18 mouse cellular contexts compared by ENCODE assay signal in the genomic region with DNA sequence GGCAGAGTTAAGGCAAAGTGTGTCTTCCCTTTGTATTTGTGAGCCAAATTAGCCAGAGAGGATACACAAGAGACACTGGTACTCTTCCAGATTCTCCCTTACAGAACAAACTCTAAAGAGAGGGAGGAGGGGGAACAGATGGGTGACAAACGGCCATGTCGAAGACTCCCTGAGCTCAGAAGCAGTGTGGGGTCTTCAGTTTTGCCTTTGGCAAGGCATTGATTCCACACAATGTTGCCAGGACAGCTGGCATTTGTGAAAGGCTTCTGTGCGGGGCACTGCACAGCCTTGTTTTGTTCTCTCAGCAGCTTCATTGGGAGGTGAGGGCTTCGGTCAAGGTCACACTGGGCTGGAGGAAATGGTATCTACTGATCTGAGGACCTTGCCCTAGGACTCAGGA.
A peak's percentile ranks its signal among the peaks of the same experiment; 100 is the strongest.
DNase-seq lines count a peak whose midpoint lies in the region; ATAC-seq and TF ChIP-seq lines count a peak whose summit lies in the region.
"Had no signal": no experiment of that assay in that cellular context is flagged by ENCODE, and none has a peak within 500 bp of the region (broad histone marks: within the 10 kb centered on the region; RNA-seq: fewer than 3 reads in every experiment).

No protein-coding gene starts in this region.

- no peak for ATAC-seq in liver, embryonic 12.5 days
- ATAC-seq: CD4-positive, CD25-positive, alpha-beta regulatory T cell, adult 4 months; forebrain, embryonic 15.5 days; intestine, embryonic 16.5 days had no signal

- TF ChIP-seq CTCF in liver, adult 2 months (IDR thresholded peaks at IDR 0.05; ENCODE audit: low read depth, low read length), result no peak

- no peak overlapping the region for H3K9ac ChIP-seq in liver, adult 2 months (ENCODE audit: low read depth, low read length)
- no peak overlapping the region for H3K9ac ChIP-seq in liver, embryonic 12.5 days
- H3K9ac ChIP-seq: embryonic facial prominence, embryonic 12.5 days; forebrain, embryonic 15.5 days; hindbrain, embryonic 14.5 days had no signal

- no peaks in the 10 kb centered on the region for H3K79me2 ChIP-seq in liver, adult 2 months (ENCODE audit: control insufficient read depth, insufficient read depth, low read length)

- no peak for TF ChIP-seq POLR2A in liver, adult 2 months (IDR thresholded peaks at IDR 0.05; ENCODE audit: extremely low read depth, insufficient read depth, low read length)

- H3K4me3 ChIP-seq in liver, adult 2 months (ENCODE audit: insufficient read depth, low read depth, low read length), result no peak overlapping the region
- H3K4me3 ChIP-seq in liver, embryonic 12.5 days, result no peak overlapping the region
- H3K4me3 ChIP-seq in limb, embryonic 10.5 days, result no peak overlapping the region
- H3K4me3 ChIP-seq: embryonic facial prominence, embryonic 12.5 days; forebrain, embryonic 15.5 days had no signal

- H3K27ac ChIP-seq in liver, adult 2 months (replicated peaks; ENCODE audit: insufficient read depth, low read depth, low read length), result no peak overlapping the region
- H3K27ac ChIP-seq in liver, embryonic 12.5 days, result no peak overlapping the region
- H3K27ac ChIP-seq in limb, embryonic 10.5 days, result 0 out of 2 replicates have a peak overlapping the region, but pooled peaks have one; percentile 17
- H3K27ac ChIP-seq: embryonic facial prominence, embryonic 12.5 days; forebrain, embryonic 15.5 days; hindbrain, embryonic 14.5 days had no signal

- H3K36me3 ChIP-seq in liver, adult 2 months (ENCODE audit: control insufficient read depth, insufficient read depth, low read length), result no peaks in the 10 kb centered on the region
- H3K36me3 ChIP-seq in liver, embryonic 12.5 days, result no peaks in the 10 kb centered on the region
- H3K36me3 ChIP-seq in limb, embryonic 10.5 days, result no peaks in the 10 kb centered on the region
- H3K36me3 ChIP-seq: embryonic facial prominence, embryonic 12.5 days; forebrain, embryonic 15.5 days; G1E had no signal

- H3K9me3 ChIP-seq in liver, embryonic 12.5 days (replicated peaks), result no peaks in the 10 kb centered on the region
- no peaks in the 10 kb centered on the region for H3K9me3 ChIP-seq in limb, embryonic 10.5 days (replicated peaks)
- H3K9me3 ChIP-seq: embryonic facial prominence, embryonic 12.5 days; forebrain, embryonic 15.5 days had no signal

- peak; percentile 28 for DNase-seq in adrenal gland, adult 2 months
- DNase-seq in adrenal gland, adult 18-20 months (ENCODE audit: low spot score in 2 of 2), result no peak
- DNase-seq in cerebellum, postnatal 14 days, result peak; percentile 43 to 58
- no peak for DNase-seq in cerebellum, adult 11 months
- DNase-seq in liver, adult 2 months (ENCODE audit: extremely low read depth, low read depth, low spot score), result peak; percentile 86
- no peak for DNase-seq in limb, embryonic 10.5 days (ENCODE audit: low spot score)
- DNase-seq: adrenal gland, postnatal 14 days; B cell, adult 2 months; gastrocnemius, postnatal 36 days; heart, adult 11 months; heart, postnatal 10 days had no signal

- peaks cover 17% of the 10 kb centered on the region for H3K4me1 ChIP-seq in liver, adult 2 months (ENCODE audit: control insufficient read depth, insufficient read depth, low read length)
- H3K4me1 ChIP-seq in liver, embryonic 12.5 days, result 0 out of 2 replicates have a peak, but pooled peaks cover 3% of the 10 kb centered on the region
- H3K4me1 ChIP-seq in limb, embryonic 10.5 days, result peaks cover 21% of the 10 kb centered on the region

- no peaks in the 10 kb centered on the region for H3K27me3 ChIP-seq in liver, adult 2 months (ENCODE audit: control insufficient read depth, insufficient read depth, low read length)
- H3K27me3 ChIP-seq in liver, embryonic 12.5 days (replicated peaks), result peaks cover 32% of the 10 kb centered on the region; the same call in 1 of the 2 replicates
- no peaks in the 10 kb centered on the region for H3K27me3 ChIP-seq in limb, embryonic 10.5 days (ENCODE audit: low read depth, poor library complexity, severe bottlenecking)
- H3K27me3 ChIP-seq: embryonic facial prominence, embryonic 12.5 days; forebrain, embryonic 15.5 days had no signal

- 30% methylated on average over 4 of the region's 4 CpGs for WGBS in liver, adult 2 months
- 64% methylated on average over 4 of the region's 4 CpGs for WGBS in liver, embryonic 12.5 days (ENCODE audit: insufficient replicate concordance)
- 85% methylated on average over 4 of the region's 4 CpGs for WGBS in limb, embryonic 10.5 days

- H3K4me2 ChIP-seq in liver, embryonic 12.5 days, result no peak overlapping the region
- H3K4me2 ChIP-seq: embryonic facial prominence, embryonic 12.5 days; forebrain, embryonic 15.5 days; hindbrain, embryonic 14.5 days had no signal

Comparison
In these comparisons a context has a peak if more than half of its experiments do, and no peak if none do; other contexts are left out.
1. DNase-seq: peak in adrenal gland, adult 2 months (single experiment), cerebellum, postnatal 14 days (2 of 2) and liver, adult 2 months (single experiment); none in adrenal gland, adult 18-20 months (0 of 2), cerebellum, adult 11 months (single experiment) and limb, embryonic 10.5 days (single experiment).